Mouse (Mus musculus): ENCODE data around the gene Esp38.

GRCm38 (mm10) chr17:39950220-39950619 lies at the start of gene Esp38:
- no peak for TF ChIP-seq CTCF (IDR thresholded peaks at IDR 0.05; ENCODE audit: borderline replicate concordance, extremely low read depth, insufficient read depth, insufficient read length)
- no peak for TF ChIP-seq POLR2A (IDR thresholded peaks at IDR 0.05; ENCODE audit: borderline replicate concordance, extremely low read depth, insufficient read depth, insufficient read length, poor library complexity, severe bottlenecking)

Data from brain, embryonic 14.5 days (tissue).